Mouse (Mus musculus): ENCODE measurements around the gene Spon1.

Gene Spon1

GRCm38 (mm10) chr7:113774906-113775305 lies 9.1 kb downstream of the Spon1 start:
- no peak for DNase-seq (ENCODE audit: low read depth in 2 of 2, low spot score in 2 of 2)

GRCm38 (mm10) chr7:113778546-113778945 lies 12.7 kb downstream of the Spon1 start:
- DNase-seq (ENCODE audit: low read depth in 2 of 2, low spot score in 2 of 2), result no peak

DNA sequence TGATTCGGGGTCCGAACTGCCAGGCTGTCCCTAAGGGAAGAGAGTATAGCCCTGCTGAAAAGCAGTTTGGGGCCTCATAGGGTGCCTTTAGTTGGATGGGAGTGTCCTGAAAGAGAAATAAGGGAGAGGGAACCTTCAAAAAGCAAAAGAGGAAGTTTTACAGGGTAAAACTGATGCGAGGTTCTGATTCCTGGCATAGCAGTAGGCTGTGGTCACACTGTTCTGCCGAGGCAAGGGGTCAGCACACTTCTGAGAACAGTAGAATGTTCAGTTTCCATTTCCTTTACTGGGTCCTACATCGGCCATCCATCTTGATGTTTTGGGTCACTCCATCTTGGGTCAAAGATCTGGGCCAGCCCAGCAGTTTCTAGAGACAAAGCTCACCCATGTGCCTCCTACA lies 14.5 kb downstream of the Spon1 start:
- DNase-seq (ENCODE audit: low read depth in 2 of 2, low spot score in 2 of 2), result no peak

- no peak for DNase-seq (ENCODE audit: low read depth in 2 of 2, low spot score in 2 of 2)
These were observed 26.2 kb downstream of the Spon1 start for GRCm38 (mm10) chr7:113791991-113792390.

GRCm38 (mm10) chr7:113792871-113793270 lies 27.1 kb downstream of the Spon1 start:
- DNase-seq (ENCODE audit: low read depth in 2 of 2, low spot score in 2 of 2), result no peak

DNA sequence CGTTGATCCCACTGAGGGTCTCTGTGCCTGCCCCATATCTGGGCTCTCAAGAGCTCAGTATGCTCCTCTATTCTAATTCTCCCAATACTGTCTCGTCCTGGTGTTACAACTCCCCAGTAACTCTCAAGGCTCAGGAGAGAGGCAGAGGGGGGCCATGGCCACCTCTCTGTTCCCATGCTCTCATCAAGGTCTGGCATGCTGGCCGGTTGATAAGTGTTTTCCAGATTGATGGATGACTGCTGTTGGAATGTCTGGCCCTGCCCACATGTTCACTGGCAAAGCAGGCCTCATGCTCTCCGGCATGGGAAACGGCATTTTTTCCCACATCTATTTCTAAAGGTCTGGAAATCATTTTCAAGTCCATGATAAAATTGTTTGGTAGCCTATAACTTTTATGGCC lies 29.4 kb downstream of the Spon1 start:
- no peak for DNase-seq (ENCODE audit: low read depth in 2 of 2, low spot score in 2 of 2)

GRCm38 (mm10) chr7:113797134-113797533 lies 31.3 kb downstream of the Spon1 start:
- no peak for DNase-seq (ENCODE audit: low read depth in 2 of 2, low spot score in 2 of 2)

DNA sequence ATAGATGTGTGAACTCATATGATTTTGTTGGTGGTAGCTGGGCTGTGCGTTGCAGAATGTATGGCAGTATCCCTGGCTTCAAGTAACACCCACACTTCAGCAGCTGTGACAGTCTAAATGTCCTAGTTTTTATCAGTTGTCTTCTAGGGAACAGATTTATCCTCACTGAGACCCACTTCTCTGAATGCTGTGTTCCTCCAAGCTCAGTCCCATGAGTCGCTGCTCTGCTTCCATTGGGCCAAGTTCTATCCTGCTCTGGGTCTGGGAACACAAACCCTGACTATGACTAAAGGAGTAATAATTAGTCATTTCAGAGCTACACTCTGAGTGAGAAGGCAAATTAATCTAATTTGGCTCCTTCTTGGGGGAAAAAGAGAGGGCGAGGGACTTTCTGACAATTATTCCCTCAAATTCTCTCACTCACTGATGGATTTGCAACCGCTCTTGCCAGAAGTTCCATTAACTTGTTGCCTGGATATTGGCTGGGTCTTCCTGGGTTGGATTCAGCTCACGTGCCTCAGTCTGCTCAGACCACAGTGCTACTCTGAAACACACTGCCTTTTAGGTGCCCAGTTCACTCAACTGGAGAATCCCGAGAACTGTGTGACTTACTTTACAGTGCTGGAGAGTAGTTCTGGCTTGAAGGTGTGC lies 32.9 kb downstream of the Spon1 start:
- DNase-seq (ENCODE audit: low read depth in 2 of 2, low spot score in 2 of 2), result no peak

GRCm38 (mm10) chr7:113809781-113810180 lies 44.0 kb downstream of the Spon1 start:
- DNase-seq (ENCODE audit: low read depth in 2 of 2, low spot score in 2 of 2), result no peak

GRCm38 (mm10) chr7:113811376-113812158 lies 45.8 kb downstream of the Spon1 start:
- DNase-seq (ENCODE audit: low read depth in 2 of 2, low spot score in 2 of 2), result no peak

DNA sequence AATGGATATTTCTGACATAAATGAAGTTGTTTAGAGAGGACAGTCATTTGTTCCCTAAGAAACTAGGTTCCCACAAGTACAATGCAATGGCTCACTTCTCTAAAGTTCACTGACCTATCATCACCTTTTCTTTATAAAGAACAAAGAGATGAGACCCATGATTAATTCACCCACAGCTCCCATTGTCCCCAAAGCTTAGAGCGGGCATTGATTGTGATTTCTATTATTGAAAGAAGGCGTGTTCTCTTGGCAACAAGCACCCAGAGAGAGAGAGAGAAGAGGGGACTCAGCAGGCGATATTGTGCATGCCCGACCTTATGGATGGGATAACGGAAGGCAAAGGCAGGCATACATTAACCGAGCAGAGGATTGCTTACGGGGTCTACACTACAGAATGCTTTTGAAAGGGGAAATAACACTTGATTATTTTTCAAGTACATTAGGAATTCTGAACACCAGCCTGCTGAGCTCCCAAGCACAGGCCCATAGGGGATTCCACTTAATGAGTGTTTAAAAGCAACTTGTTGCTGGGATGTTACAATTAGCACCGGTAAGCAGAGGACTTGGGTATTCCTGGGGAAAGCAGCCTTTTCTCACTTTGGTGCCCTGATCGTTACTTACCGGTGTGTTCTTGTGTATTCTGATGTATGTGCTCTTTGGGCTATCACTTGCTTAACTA lies 48.4 kb downstream of the Spon1 start:
- no peak for DNase-seq (ENCODE audit: low read depth in 2 of 2, low spot score in 2 of 2)

- no peak for DNase-seq (ENCODE audit: low read depth in 2 of 2, low spot score in 2 of 2)
These were observed 49.9 kb downstream of the Spon1 start for GRCm38 (mm10) chr7:113815726-113816125.

- no peak for DNase-seq (ENCODE audit: low read depth in 2 of 2, low spot score in 2 of 2)
These were observed 51.1 kb downstream of the Spon1 start for GRCm38 (mm10) chr7:113816827-113817334.

GRCm38 (mm10) chr7:113818116-113818515 lies 52.3 kb downstream of the Spon1 start:
- DNase-seq (ENCODE audit: low read depth in 2 of 2, low spot score in 2 of 2), result no peak

DNA sequence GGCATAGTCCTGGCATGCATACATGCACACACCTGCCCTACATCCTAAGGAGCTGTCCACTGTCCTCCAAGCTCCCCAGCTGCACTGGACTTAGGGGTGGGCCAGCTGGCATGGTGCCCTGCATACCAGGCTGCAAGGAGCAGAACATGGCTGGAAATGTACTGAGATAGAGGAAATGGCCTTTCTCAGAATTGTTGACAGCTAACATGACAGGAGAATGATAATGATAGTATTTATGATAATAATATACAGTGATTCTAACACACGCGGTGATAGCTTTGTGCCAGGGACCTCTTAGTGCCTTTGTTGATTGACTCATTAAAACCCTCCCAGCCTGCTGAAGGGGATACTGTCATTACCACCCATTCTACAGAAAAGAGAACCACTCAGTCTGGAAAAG lies 54.4 kb downstream of the Spon1 start:
- DNase-seq (ENCODE audit: low read depth in 2 of 2, low spot score in 2 of 2), result no peak

- DNase-seq (ENCODE audit: low read depth in 2 of 2, low spot score in 2 of 2), result no peak
These were observed 57.2 kb downstream of the Spon1 start for GRCm38 (mm10) chr7:113823026-113823425.

DNA sequence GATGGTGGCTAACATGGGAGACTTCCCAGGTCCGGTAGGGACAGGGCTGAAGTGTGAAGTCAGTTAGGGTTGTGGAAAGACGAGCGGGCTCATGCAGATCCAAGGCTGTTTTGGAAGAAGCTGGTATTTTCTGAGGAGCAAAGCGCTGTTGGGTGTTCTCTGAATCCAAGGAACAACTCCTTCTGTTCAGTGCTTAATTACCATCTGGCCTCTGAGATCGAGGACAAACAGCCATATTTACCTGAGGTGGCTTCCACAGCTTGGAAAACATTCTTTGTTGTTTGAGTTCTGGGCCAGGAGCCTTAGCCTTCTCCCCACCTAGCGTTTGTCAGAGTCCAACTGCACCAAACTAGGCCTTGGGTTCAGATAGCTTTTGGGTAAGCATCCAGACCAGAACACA lies 58.9 kb downstream of the Spon1 start:
- no peak for DNase-seq (ENCODE audit: low read depth in 2 of 2, low spot score in 2 of 2)

GRCm38 (mm10) chr7:113825498-113826205 lies 59.9 kb downstream of the Spon1 start:
- DNase-seq (ENCODE audit: low read depth in 2 of 2, low spot score in 2 of 2), result no peak

GRCm38 (mm10) chr7:113826510-113826909 lies 60.7 kb downstream of the Spon1 start:
- DNase-seq (ENCODE audit: low read depth in 2 of 2, low spot score in 2 of 2), result no peak

GRCm38 (mm10) chr7:113828122-113828571 lies 62.3 kb downstream of the Spon1 start:
- no peak for DNase-seq (ENCODE audit: low read depth in 2 of 2, low spot score in 2 of 2)

GRCm38 (mm10) chr7:113828576-113828975 lies 62.8 kb downstream of the Spon1 start:
- DNase-seq (ENCODE audit: low read depth in 2 of 2, low spot score in 2 of 2), result no peak

Measured in CD8-positive naive resting alpha-beta T cell, adult 2 months (primary cell).